9 mouse cellular contexts compared by ENCODE assay signal in the genomic region with DNA sequence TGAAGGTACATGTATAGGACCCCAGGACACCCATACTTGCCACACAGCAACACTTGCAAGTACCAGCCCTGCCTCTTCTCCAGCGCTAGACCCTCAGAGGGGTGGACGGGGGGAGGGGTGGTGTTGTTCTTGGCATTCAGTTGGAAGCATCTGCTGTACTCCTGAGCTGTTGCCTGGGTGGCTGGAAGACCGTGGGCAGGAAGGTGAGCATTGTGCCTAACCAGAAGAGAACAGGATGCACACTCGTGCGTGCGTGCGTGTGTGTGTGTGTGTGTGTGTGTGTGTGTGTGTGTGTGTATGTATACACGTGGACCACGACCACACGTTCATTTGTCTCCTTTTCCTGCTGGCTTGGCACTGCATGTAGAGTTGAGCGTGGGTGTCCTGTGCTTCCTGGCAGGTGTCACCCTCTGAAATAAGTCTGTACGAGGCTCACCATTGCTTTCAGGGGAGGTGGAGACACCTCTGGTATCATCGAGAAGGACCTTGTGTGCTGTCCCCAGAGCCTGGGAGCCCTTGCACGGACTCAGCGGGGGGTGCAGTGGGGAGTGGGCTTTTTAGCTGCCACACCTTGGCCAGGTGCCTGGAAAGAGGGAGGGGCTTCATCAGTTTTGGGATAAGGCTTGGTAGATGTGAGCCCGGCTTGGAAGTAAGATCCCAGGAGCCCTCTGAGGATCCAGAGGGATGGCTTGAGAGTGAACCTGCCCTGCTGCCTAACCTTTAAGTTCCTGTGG.
DNase-seq lines count a peak whose midpoint lies in the region; ATAC-seq and TF ChIP-seq lines count a peak whose summit lies in the region.
"Had no signal": no experiment of that assay in that cellular context is flagged by ENCODE, and none has a peak within 500 bp of the region (broad histone marks: within the 10 kb centered on the region; RNA-seq: fewer than 3 reads in every experiment).

No protein-coding gene starts in this region.

- peaks cover 42% of the 10 kb centered on the region for H3K4me1 ChIP-seq in bone marrow macrophage, adult 2 months (ENCODE audit: control insufficient read depth, insufficient read depth, low read length)

- peak overlapping the region; percentile 95 for H3K27ac ChIP-seq in bone marrow macrophage, adult 2 months (ENCODE audit: insufficient read depth, low read depth, low read length)
- H3K27ac ChIP-seq: liver, embryonic 14.5 days had no signal

- TF ChIP-seq POLR2A in bone marrow macrophage, adult 2 months (IDR thresholded peaks at IDR 0.05; ENCODE audit: borderline replicate concordance, low read depth, low read length) = no peak

- peak overlapping the region; percentile 58 for H3K4me3 ChIP-seq in bone marrow macrophage, adult 2 months (ENCODE audit: insufficient read depth, low read length)

- no peak for TF ChIP-seq CTCF in bone marrow macrophage, adult 2 months (IDR thresholded peaks at IDR 0.05; ENCODE audit: low read depth, low read length)

- DNase-seq in kidney, postnatal 10 days = peak; percentile 45
- DNase-seq in kidney, adult 9 months = no peak
- peak; percentile 72 to 74 for DNase-seq in CD8-positive naive resting alpha-beta T cell, adult 2 months (ENCODE audit: low read depth in 2 of 2, low spot score in 2 of 2)
- peak; percentile 79 to 81 for DNase-seq in left cerebral cortex, postnatal 36 days (ENCODE audit: low spot score in 2 of 2)
- DNase-seq in urinary bladder, postnatal 14 days (ENCODE audit: low spot score) = no peak

- ATAC-seq in erythroblast, adult 5-6 weeks (replicated peaks; ENCODE audit: low FRiP score, poor library complexity, severe bottlenecking) = no peak
- no peak for ATAC-seq in monocyte, adult 5-6 weeks (replicated peaks; ENCODE audit: insufficient number of reproducible peaks, low FRiP score, low TSS enrichment, poor library complexity, severe bottlenecking)

- intact Hi-C loops in left cerebral cortex, postnatal 36 days (cut with DNase I) = no loop called here

Comparison
In these comparisons a context has a peak if more than half of its experiments do, and no peak if none do; other contexts are left out.
1. DNase-seq: peak in kidney, postnatal 10 days (single experiment), CD8-positive naive resting alpha-beta T cell, adult 2 months (2 of 2) and left cerebral cortex, postnatal 36 days (2 of 2); none in kidney, adult 9 months (single experiment) and urinary bladder, postnatal 14 days (single experiment).